Mouse (Mus musculus) liver, embryonic 14.5 days (tissue): Measurements from ENCODE around the gene Specc1l.

Experiments used
- CTCF ChIP-seq: IDR thresholded peaks from 2 replicates; pipeline ENCODE4 v1.5.1; 2016; ENCODE audit warnings: antibody characterized with exemption, low read depth, control low read depth
- EP300 ChIP-seq: IDR thresholded peaks from 2 replicates; pipeline ENCODE4 v1.6.1; 2016; ENCODE audit warnings: antibody characterized with exemption, low read depth

DNA sequence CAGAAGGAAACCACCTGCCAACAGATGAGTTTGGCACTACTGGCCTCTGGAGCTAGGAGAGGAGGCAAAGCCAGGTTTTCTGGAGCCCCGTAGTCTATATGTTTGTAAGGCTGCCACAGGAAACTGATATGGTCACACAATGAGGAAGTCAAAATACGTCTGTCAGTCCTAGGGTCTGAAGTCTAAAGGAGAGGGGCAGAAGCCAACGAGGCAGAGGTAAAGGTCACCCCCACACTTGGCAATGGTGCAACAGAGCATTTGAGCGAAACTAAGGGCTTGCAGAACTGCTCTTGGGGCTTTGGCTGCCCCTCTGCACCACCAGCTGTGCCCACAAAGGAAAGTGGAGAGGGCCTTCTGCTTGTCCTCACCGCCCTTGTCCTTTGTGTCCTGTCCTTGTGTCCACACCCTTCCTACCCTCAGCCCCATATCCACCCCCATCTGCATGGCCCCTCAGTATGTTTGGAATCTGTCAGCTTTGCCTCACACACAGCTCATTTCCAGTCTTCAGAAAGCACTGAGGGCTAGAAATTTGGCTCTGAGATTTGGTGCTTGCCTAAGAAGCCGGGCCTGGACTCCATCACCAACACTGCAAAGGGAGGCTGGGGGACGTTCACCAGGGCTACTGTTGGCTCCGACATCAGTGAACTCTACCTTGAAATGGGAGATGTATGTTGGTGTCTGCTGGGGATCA lies 24.4 kb upstream of the Specc1l start:
- TF ChIP-seq CTCF (no peak), EP300 (no peak)
